27 mouse cellular contexts compared by ENCODE assay signal in the genomic region with DNA sequence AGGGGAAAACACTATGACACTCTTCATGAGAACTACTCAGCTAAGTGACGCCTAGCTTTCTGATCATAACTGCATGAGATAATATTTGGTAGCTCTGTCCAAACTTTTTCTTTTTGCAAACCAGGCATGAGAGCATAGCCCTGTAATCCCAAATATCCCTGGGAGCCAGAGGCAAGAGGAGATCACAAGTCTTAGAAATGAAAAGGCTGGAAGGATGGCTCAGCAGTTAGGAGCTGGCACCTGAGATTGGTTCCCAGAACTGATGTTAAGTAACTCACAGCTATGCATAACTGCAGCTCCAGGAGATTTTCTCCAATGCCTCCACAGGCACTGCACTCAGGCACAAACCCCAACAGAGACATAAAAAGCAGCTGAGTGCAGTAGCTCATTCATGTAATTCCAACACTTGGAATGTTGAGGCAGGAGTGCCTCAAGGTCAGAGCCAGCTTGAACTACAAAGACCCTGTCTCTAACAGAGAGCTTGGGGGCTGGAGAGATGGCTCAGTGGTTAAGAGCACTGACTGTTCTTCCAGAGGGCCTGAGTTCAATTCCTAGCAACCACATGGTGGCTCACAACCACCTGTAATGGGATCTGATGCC. TPM values are rescaled to one million over a fixed set of nuclear protein-coding genes. Genes with fewer than 3 reads are reported as not detected.
DNase-seq lines count a peak whose midpoint lies in the region; ATAC-seq and TF ChIP-seq lines count a peak whose summit lies in the region.
"Had no signal": no experiment of that assay in that cellular context is flagged by ENCODE, and none has a peak within 500 bp of the region (broad histone marks: within the 10 kb centered on the region; RNA-seq: fewer than 3 reads in every experiment).

No protein-coding gene starts in this region.

- H3K36me3 ChIP-seq in heart, embryonic 14.5 days (ENCODE audit: control insufficient read depth, insufficient read depth, low read length) = no peaks in the 10 kb centered on the region
- no peaks in the 10 kb centered on the region for H3K36me3 ChIP-seq in lung, embryonic 16.5 days (ENCODE audit: control insufficient read depth, insufficient read depth, low read length)
- H3K36me3 ChIP-seq: embryonic facial prominence, embryonic 12.5 days; forebrain, embryonic 12.5 days; hindbrain, embryonic 13.5 days; liver, embryonic 13.5 days; midbrain, embryonic 13.5 days had no signal

- ATAC-seq in heart, embryonic 14.5 days (ENCODE audit: insufficient number of reproducible peaks, insufficient read depth, low FRiP score, low read depth) = no peak
- no peak for ATAC-seq in lung, embryonic 16.5 days (ENCODE audit: low read depth)
- ATAC-seq: activated CD4-positive, CD25-positive, alpha-beta regulatory T cell, adult 4 months; midbrain, embryonic 13.5 days had no signal

- no peak overlapping the region for H3K4me3 ChIP-seq in gastrocnemius, adult 2 months
- no peak overlapping the region for H3K4me3 ChIP-seq in heart, embryonic 14.5 days (ENCODE audit: control insufficient read depth in 1 of 2, insufficient read depth in 1 of 2, low read depth in 1 of 2, low read length in 2 of 2)
- H3K4me3 ChIP-seq in lung, embryonic 16.5 days (ENCODE audit: low read length) = no peak overlapping the region
- H3K4me3 ChIP-seq: embryonic facial prominence, embryonic 12.5 days; erythroblast, embryonic 14.5 days; forebrain, embryonic 12.5 days; hindbrain, embryonic 13.5 days; left cerebral cortex, adult 2 months; liver, embryonic 13.5 days; megakaryocyte, embryonic 14.5 days; midbrain, embryonic 13.5 days had no signal

- H3K27ac ChIP-seq in gastrocnemius, adult 2 months = peak overlapping the region; percentile 70
- H3K27ac ChIP-seq in heart, embryonic 14.5 days (replicated peaks in 1 of 2; ENCODE audit: control insufficient read depth in 1 of 2, insufficient read depth in 1 of 2, low read depth in 2 of 2, low read length in 2 of 2) = peak overlapping the region; percentile 22 to 49; a peak in 2 of 4 replicates
- peak overlapping the region; percentile 34 for H3K27ac ChIP-seq in lung, embryonic 16.5 days (ENCODE audit: low read length)
- H3K27ac ChIP-seq: embryonic facial prominence, embryonic 12.5 days; forebrain, embryonic 12.5 days; hindbrain, embryonic 13.5 days; kidney, postnatal 0 days; left cerebral cortex, adult 2 months; liver, embryonic 13.5 days; midbrain, embryonic 13.5 days had no signal

- no peaks in the 10 kb centered on the region for H3K9me3 ChIP-seq in heart, embryonic 14.5 days (ENCODE audit: control insufficient read depth, low read length)
- H3K9me3 ChIP-seq in lung, embryonic 16.5 days (ENCODE audit: control insufficient read depth, low read length) = no peaks in the 10 kb centered on the region
- H3K9me3 ChIP-seq: embryonic facial prominence, embryonic 12.5 days; forebrain, embryonic 12.5 days; hindbrain, embryonic 13.5 days; liver, embryonic 13.5 days; megakaryocyte, embryonic 14.5 days; midbrain, embryonic 13.5 days had no signal

- intact Hi-C loops in gastrocnemius, adult 2 months (cut with DNase I) = no loop called here

- no peak for DNase-seq in gastrocnemius, adult 2 months
- no peak for DNase-seq in gastrocnemius, adult 18-20 months (ENCODE audit: low spot score)
- no peak for DNase-seq in heart, postnatal 4 days
- DNase-seq in lung, postnatal 25 days (ENCODE audit: low spot score) = no peak
- DNase-seq in T-cell, adult 2 months (ENCODE audit: low spot score) = no peak
- no peak for DNase-seq in layer of hippocampus, postnatal 10 days (ENCODE audit: low spot score in 2 of 2)
- DNase-seq: adrenal gland, postnatal 10 days; cerebellum, adult 18-20 months; cerebellum, postnatal 14 days; gastrocnemius, postnatal 14 days; kidney, adult 11 months; layer of hippocampus, adult 9-11 months; liver, embryonic 13.5 days; lung, adult 2 months had no signal

- no peaks in the 10 kb centered on the region for H3K27me3 ChIP-seq in heart, embryonic 14.5 days (ENCODE audit: control insufficient read depth, insufficient read depth, low read length)
- no peaks in the 10 kb centered on the region for H3K27me3 ChIP-seq in lung, embryonic 16.5 days (ENCODE audit: control insufficient read depth, insufficient read depth, low read depth, low read length)
- H3K27me3 ChIP-seq: embryonic facial prominence, embryonic 12.5 days; forebrain, embryonic 12.5 days; hindbrain, embryonic 13.5 days; midbrain, embryonic 13.5 days had no signal

- TF ChIP-seq CTCF in gastrocnemius, adult 2 months (IDR thresholded peaks at IDR 0.05) = no peak

- no peak overlapping the region for H3K9ac ChIP-seq in heart, embryonic 14.5 days (ENCODE audit: low read length)
- no peak overlapping the region for H3K9ac ChIP-seq in lung, embryonic 16.5 days (ENCODE audit: low read length)
- H3K9ac ChIP-seq: embryonic facial prominence, embryonic 12.5 days; forebrain, embryonic 12.5 days; hindbrain, embryonic 13.5 days; liver, embryonic 13.5 days; midbrain, embryonic 13.5 days had no signal

- no peak overlapping the region for H3K4me2 ChIP-seq in heart, embryonic 14.5 days (ENCODE audit: low read length)
- no peak overlapping the region for H3K4me2 ChIP-seq in lung, embryonic 16.5 days (ENCODE audit: low read depth, low read length)
- H3K4me2 ChIP-seq: embryonic facial prominence, embryonic 12.5 days; forebrain, embryonic 12.5 days; hindbrain, embryonic 13.5 days; liver, embryonic 13.5 days; midbrain, embryonic 13.5 days had no signal

- 63% methylated on average over 1 of the region's 1 CpGs for WGBS in heart, embryonic 14.5 days
- WGBS in lung, embryonic 16.5 days = 47% methylated on average over 1 of the region's 1 CpGs

- peaks cover 6 to 48% of the 10 kb centered on the region in 2 experiments for H3K4me1 ChIP-seq in heart, embryonic 14.5 days (ENCODE audit: control insufficient read depth in 2 of 2, insufficient read depth in 2 of 2, low read length in 2 of 2)
- H3K4me1 ChIP-seq in lung, embryonic 16.5 days (replicated peaks; ENCODE audit: control insufficient read depth, insufficient read depth, low read length) = peaks cover 30% of the 10 kb centered on the region
- H3K4me1 ChIP-seq: megakaryocyte, embryonic 14.5 days had no signal

RNA-seq across cellular contexts. Expression of a gene that starts 21.3 kb away (rescaled TPM):
- total RNA-seq in gastrocnemius, adult 2 months (2021) = 10 to 100 TPM; 41.9 to 61.9 TPM
- total RNA-seq in gastrocnemius, adult 18-20 months (2021) = 10 to 100 TPM; 41.5 to 54.8 TPM
- 18.0 and 20.5 TPM in 2 replicates for polyA plus RNA-seq in heart, embryonic 14.5 days (2014; fragmentation: Nextera tagmentation; extraction: Ambion mirVana)
- total RNA-seq in heart, postnatal 4 days (2021) = 100 to 1,000 TPM; 139 to 150 TPM
- 12.1 and 14.4 TPM in 2 replicates for polyA plus RNA-seq in lung, embryonic 16.5 days (2015; fragmentation: Nextera tagmentation; extraction: Ambion mirVana)
- 100 to 1,000 TPM; 146 to 151 TPM for total RNA-seq in layer of hippocampus, postnatal 10 days (2021)

RNA-seq across cellular contexts. Expression of a gene that starts 30.6 kb away (rescaled TPM):
- total RNA-seq in gastrocnemius, adult 2 months (2021) = 1 to 10 TPM; 2.3 to 3.0 TPM
- 1 to 10 TPM; 1.8 to 2.7 TPM for total RNA-seq in gastrocnemius, adult 18-20 months (2021)
- 15.1 and 17.2 TPM in 2 replicates for polyA plus RNA-seq in heart, embryonic 14.5 days (2014; fragmentation: Nextera tagmentation; extraction: Ambion mirVana)
- total RNA-seq in heart, postnatal 4 days (2021) = 10 to 100 TPM; 11.9 to 12.7 TPM
- 4.2 and 4.4 TPM in 2 replicates for polyA plus RNA-seq in lung, embryonic 16.5 days (2015; fragmentation: Nextera tagmentation; extraction: Ambion mirVana)
- 10 to 100 TPM; 17.0 to 19.7 TPM for total RNA-seq in layer of hippocampus, postnatal 10 days (2021)
- total RNA-seq: monocyte, adult 5-6 weeks; neutrophil, adult 5-6 weeks had no signal
- polyA plus RNA-seq: erythroblast, embryonic 14.5 days had no signal
